Mouse (Mus musculus): Measurements from ENCODE around the gene Fbxl5. TPM values are rescaled to one million over a fixed set of nuclear protein-coding genes. Genes with fewer than 3 reads are reported as not detected.

Gene Fbxl5
- total RNA-seq, 1 experiment from 2014 or later: 49.5 TPM

- DNase-seq: peak; percentile 88
Measured at GRCm38 (mm10) chr5:43781977-43782930, 39.2 kb downstream of the Fbxl5 start.

GRCm38 (mm10) chr5:43781423-43781976 lies 39.9 kb downstream of the Fbxl5 start:
- peak; percentile 66 for DNase-seq

DNA sequence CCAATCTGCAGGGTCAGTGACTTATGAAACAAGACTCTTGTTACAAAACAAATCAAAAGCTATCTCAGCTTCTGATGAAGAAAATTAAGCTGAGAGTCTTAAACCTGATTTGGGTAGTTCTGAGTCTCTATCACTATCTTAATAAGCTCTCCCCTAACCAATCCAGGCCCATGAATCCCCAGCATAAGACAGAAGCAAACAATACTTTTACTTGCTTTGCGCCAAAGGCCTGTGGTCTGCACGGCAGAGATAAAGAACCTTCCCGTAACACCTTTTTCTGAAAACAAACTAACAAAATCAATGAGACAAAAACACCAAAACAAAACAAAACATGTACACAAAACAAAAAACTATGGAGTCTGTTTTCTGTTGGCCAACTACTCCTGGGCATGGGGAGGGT lies 42.9 kb downstream of the Fbxl5 start:
- DNase-seq: no peak

DNA sequence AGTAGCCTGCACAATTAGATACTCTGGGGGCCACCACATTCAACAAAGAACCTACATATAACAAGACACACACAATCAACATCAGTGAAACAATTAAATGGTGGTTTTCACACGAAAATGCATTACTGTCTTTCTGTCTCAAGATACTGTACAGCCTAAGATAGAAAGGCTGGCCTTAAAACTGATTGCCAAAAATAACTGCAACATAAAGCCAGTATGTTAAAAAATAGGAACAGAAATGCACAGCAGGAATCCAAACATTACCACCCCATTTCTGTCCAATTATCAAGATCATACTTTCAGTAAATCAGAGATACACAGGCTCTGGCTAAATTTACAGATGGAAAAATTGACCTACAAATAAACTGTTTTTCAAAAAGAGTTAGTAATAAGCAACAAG lies 44.4 kb downstream of the Fbxl5 start:
- DNase-seq: no peak

GRCm38 (mm10) chr5:43776407-43776806 lies 45.0 kb downstream of the Fbxl5 start:
- DNase-seq: no peak

- DNase-seq: no peak
Measured at GRCm38 (mm10) chr5:43771555-43771954, 49.9 kb downstream of the Fbxl5 start.

DNA sequence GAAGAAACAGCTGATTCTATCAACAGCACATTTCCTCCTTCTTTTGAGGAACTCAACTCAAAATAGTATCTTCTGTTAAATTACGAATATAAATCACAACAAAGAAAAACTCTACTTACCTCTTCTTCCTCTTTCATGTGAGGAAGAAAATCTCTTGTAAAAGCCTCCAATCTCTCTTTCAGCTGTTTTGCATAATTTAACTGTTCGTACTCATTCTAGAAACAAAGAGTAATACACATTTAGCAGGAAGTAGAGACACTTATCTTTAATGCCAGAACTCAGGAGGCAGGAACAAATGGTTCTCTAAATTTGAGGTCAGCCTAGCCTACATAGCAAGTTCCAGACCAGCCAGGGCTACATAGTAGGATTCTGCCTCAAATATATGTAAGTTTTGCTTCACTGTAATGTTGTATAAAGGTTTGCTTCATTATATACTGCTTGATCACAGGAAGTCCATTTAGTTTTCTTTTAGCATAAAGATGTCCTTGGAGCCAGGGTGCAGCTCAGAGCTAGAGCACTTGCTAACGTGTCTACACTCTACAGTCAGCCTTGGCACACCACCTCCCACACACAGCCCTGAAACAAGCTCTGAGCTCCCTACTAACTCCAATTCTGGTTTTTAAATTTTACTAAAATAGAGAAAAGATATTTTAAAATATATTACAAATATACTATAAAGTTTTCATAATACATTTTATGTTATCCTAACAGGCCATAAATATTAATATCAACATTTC lies 50.7 kb downstream of the Fbxl5 start:
- DNase-seq: no peak

DNA sequence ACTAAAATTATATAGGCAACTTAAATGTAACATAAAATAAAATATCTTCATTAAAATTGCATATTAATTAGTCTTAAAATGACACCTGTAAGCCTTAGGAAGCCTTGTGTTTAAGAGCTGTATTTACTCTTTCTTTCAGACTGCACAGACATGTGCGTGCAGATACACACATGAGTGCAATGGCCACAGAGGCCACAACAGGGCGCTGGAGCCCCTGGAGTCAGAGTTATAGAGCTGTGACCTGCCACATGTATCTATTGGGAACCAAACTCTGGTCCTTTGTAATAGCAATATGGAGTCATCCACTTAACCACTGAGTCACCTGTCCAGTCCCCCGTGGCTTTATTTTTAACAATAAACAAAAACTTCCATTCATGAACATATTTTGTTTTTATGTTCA lies 72.3 kb downstream of the Fbxl5 start:
- DNase-seq: no peak

DNA sequence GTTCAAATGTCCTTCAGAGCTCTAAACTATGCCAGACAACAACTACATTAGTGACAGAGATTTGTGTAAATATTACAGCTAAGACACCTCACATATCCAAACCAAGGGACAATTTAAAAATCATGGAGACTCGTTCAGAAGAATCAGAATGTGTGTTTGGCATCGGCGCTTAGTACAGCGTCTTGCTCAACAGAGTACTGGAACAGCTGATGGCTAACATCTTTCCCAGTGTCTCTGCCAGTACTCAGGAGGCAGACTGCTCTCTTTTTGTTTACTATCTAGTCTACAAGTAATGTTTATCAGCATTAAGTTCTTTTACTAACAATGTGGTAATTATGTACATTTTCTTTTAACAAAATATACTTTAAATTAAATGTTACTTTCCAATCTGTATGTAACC lies 73.4 kb downstream of the Fbxl5 start:
- DNase-seq: no peak

GRCm38 (mm10) chr5:43745156-43745555 lies 76.3 kb downstream of the Fbxl5 start:
- DNase-seq: no peak

- no peak for DNase-seq
Measured at GRCm38 (mm10) chr5:43744187-43744586, 77.3 kb downstream of the Fbxl5 start.

DNA sequence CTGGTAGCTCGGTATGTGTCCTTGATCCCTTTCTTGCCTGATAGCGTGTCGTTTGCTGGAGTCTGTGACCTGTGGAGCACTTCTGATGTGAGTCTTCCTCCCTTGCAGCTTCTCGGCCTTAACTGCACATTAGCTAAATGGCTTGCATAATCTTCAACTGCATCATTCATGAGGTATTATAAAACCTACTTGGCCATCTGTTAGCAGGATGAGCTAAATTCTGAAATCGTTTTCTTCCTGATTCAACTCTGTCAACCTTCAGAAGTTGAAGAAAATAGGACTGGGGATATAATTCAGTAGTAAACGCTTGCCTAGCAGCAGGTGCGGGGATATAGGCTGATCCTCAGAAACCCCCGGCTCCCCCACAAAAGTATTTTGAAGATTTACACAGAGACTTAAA lies 89.1 kb downstream of the Fbxl5 start:
- no peak for DNase-seq

GRCm38 (mm10) chr5:43728375-43729165 lies 92.9 kb downstream of the Fbxl5 start:
- no peak for DNase-seq

- DNase-seq: no peak
Measured at GRCm38 (mm10) chr5:43723830-43724229, 97.6 kb downstream of the Fbxl5 start.

DNA sequence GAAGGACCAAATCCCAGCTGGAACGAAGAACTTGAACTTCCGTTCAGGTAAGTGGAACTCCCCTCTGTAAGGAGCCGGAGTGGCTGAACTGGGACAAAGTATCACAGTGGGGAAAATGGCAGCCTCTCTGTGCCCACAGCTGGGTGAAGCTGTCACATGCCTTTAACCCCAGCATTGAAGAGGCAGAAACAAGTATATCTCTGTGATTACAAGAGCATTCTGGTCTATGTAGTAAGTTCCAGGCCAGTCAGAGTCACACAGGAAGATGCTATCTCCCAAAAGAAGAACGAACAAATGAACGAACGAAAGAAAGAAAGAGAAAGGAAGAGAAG lies 99.0 kb downstream of the Fbxl5 start:
- DNase-seq: no peak

- DNase-seq: no peak
Measured at GRCm38 (mm10) chr5:43721538-43722451, 99.6 kb downstream of the Fbxl5 start.

DNA sequence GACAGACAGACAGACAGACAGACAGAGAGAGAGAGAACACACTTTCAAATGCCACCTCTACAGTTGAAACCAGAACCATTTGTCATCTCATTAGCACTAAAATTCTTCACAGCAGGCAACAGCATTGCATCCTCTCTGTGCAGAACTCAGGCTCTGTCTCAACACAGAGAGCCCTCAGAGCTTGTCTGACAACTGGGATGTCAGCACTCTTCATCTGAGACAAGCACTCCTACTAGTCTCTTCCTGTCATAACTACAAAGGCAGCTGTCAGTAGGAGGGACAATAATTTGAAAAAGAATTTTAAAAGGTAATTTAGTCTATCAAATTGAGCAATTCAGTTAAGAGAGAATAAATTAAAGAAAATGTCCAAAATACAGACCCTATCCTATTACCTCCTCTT lies 122.2 kb downstream of the Fbxl5 start:
- no peak for DNase-seq

DNA sequence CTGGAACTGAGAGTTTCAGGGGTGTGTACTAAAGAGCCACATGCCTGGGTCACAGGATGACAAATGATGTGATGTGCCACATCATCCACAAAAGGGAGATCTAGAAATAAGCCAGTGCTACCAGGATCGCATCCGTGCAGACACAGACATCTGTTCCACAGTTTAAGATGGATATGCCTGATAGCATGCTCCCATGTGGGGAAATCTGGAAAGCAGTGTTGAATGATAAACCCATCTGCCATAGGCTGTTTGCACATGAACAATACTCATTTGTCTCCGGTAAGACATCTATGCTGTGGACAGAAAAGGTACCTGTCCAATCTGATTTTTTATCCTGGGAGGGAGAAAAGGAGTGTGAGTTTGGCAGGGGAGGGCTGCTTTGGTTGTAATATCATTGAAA lies 124.3 kb downstream of the Fbxl5 start:
- no peak for DNase-seq

Data from adrenal gland, postnatal 14 days (tissue).